Mouse (Mus musculus): ENCODE measurements around the gene Smad6.

Gene Smad6

GRCm38 (mm10) chr9:64021853-64022561, at the start of gene Smad6:
Smad6 (minus strand) TSS chr9:64022059.
- peak; percentile 89 for DNase-seq

GRCm38 (mm10) chr9:64070674-64071073, 48.8 kb upstream of the Smad6 start:
- DNase-seq: peak; percentile 82

- no peak for DNase-seq
These were observed 47.3 kb upstream of the Smad6 start for GRCm38 (mm10) chr9:64069131-64069530.

- DNase-seq: no peak
These were observed 46.7 kb upstream of the Smad6 start for GRCm38 (mm10) chr9:64068571-64068970.

GRCm38 (mm10) chr9:64067787-64068186, 45.9 kb upstream of the Smad6 start:
- DNase-seq: no peak

GRCm38 (mm10) chr9:64060033-64060539, 38.2 kb upstream of the Smad6 start:
- DNase-seq: peak; percentile 89

- DNase-seq: peak; percentile 70
These were observed 36.2 kb upstream of the Smad6 start for GRCm38 (mm10) chr9:64057903-64058650.

GRCm38 (mm10) chr9:64055162-64055561, 33.3 kb upstream of the Smad6 start:
- no peak for DNase-seq

- DNase-seq: no peak
These were observed 31.9 kb upstream of the Smad6 start for GRCm38 (mm10) chr9:64053786-64054185.

- DNase-seq: peak; percentile 29
These were observed 29.4 kb upstream of the Smad6 start for GRCm38 (mm10) chr9:64051241-64051640.

- DNase-seq: peak; percentile 59
These were observed 28.7 kb upstream of the Smad6 start for GRCm38 (mm10) chr9:64050513-64051065.

GRCm38 (mm10) chr9:64049471-64050380, 27.9 kb upstream of the Smad6 start:
- DNase-seq: peak; percentile 97

- peak; percentile 96 for DNase-seq
These were observed 23.4 kb upstream of the Smad6 start for GRCm38 (mm10) chr9:64045117-64045890.

- DNase-seq: peak; percentile 49
These were observed 22.5 kb upstream of the Smad6 start for GRCm38 (mm10) chr9:64044343-64044742.

GRCm38 (mm10) chr9:64042911-64043310, 21.1 kb upstream of the Smad6 start:
- DNase-seq: no peak

- no peak for DNase-seq
These were observed 20.4 kb upstream of the Smad6 start for GRCm38 (mm10) chr9:64042216-64042615.

- no peak for DNase-seq
These were observed 8.2 kb upstream of the Smad6 start for GRCm38 (mm10) chr9:64029908-64030631.

- DNase-seq: peak; percentile 82
These were observed 3.7 kb upstream of the Smad6 start for GRCm38 (mm10) chr9:64025565-64025964.

GRCm38 (mm10) chr9:64024976-64025375, 3.1 kb upstream of the Smad6 start:
- peak; percentile 70 for DNase-seq

- peak; percentile 97 for DNase-seq
These were observed 905 bp upstream of the Smad6 start for GRCm38 (mm10) chr9:64022562-64023366.

Data from liver (tissue).